Mouse (Mus musculus) lung, postnatal 4 days (tissue): ENCODE results near the gene Gm29094.
"Not testable (repeated sequence)": the region's sequence is repeated elsewhere in the genome, so short reads cannot be mapped to it uniquely, and the experiment has no call there.

Experiments
- DNase-seq, 2 experiments: peaks; one replicate each; pipeline ENCODE4 v3.0.0; 2021

Gene Gm29094

GRCm38 (mm10) chr9:89198969-89199416 lies at the start of gene Gm29094, which contains the start of gene Bcl2a1b:
Gene Gm29094, plus strand, starts transcription at chr9:89199379.
Gene Bcl2a1b, plus strand, starts transcription at chr9:89199209.
- peak; percentile 62 to 69 for DNase-seq

- not testable (repeated sequence) for DNase-seq
Observed at GRCm38 (mm10) chr9:89172539-89172938, 26.6 kb upstream of the Gm29094 start.

GRCm38 (mm10) chr9:89178833-89179232 lies 20.3 kb upstream of the Gm29094 start:
- DNase-seq = peak; percentile 64 to 89

GRCm38 (mm10) chr9:89179469-89179868 lies 19.7 kb upstream of the Gm29094 start:
- DNase-seq = not testable (repeated sequence)

GRCm38 (mm10) chr9:89187006-89187405 lies 12.2 kb upstream of the Gm29094 start:
- not testable (repeated sequence) for DNase-seq

GRCm38 (mm10) chr9:89195483-89195882 lies 3.7 kb upstream of the Gm29094 start:
- DNase-seq = not testable (repeated sequence)

- DNase-seq = peak; percentile 71 to 77
Observed at GRCm38 (mm10) chr9:89197509-89197908, 1.7 kb upstream of the Gm29094 start.

GRCm38 (mm10) chr9:89198349-89198748 lies 830 bp upstream of the Gm29094 start:
- DNase-seq = not testable (repeated sequence)

GRCm38 (mm10) chr9:89202256-89202655 lies 3.1 kb downstream of the Gm29094 start:
- not testable (repeated sequence) for DNase-seq

- not testable (repeated sequence) for DNase-seq
Observed at GRCm38 (mm10) chr9:89208939-89209338, 9.8 kb downstream of the Gm29094 start.

GRCm38 (mm10) chr9:89210353-89211064 lies 11.3 kb downstream of the Gm29094 start, which contains the start of gene Mthfs:
Gene Mthfs, plus strand, starts transcription at chr9:89210676.
- DNase-seq = not testable (repeated sequence)

- peak; percentile 88 to 92 for DNase-seq
Observed at GRCm38 (mm10) chr9:89211065-89211858, 12.1 kb downstream of the Gm29094 start.

GRCm38 (mm10) chr9:89212428-89212827 lies 13.2 kb downstream of the Gm29094 start:
- peak; percentile 48 to 70 for DNase-seq

GRCm38 (mm10) chr9:89218174-89218573 lies 19.0 kb downstream of the Gm29094 start:
- DNase-seq = not testable (repeated sequence)

GRCm38 (mm10) chr9:89219668-89220067 lies 20.5 kb downstream of the Gm29094 start:
- not testable (repeated sequence) for DNase-seq

- not testable (repeated sequence) for DNase-seq
Observed at GRCm38 (mm10) chr9:89220704-89221287, 21.6 kb downstream of the Gm29094 start.

GRCm38 (mm10) chr9:89226071-89226470 lies 26.9 kb downstream of the Gm29094 start:
- DNase-seq = no peak

GRCm38 (mm10) chr9:89228122-89228521 lies 28.9 kb downstream of the Gm29094 start:
- no peak for DNase-seq

- peak in 1 of 2 experiments; percentile 37 for DNase-seq
Observed at GRCm38 (mm10) chr9:89230897-89231497, 31.8 kb downstream of the Gm29094 start.

GRCm38 (mm10) chr9:89237131-89237530 lies 38.0 kb downstream of the Gm29094 start:
- DNase-seq = not testable (repeated sequence)

GRCm38 (mm10) chr9:89238976-89239505 lies 39.9 kb downstream of the Gm29094 start:
- not testable (repeated sequence) for DNase-seq

GRCm38 (mm10) chr9:89240516-89241019 lies 41.4 kb downstream of the Gm29094 start:
- DNase-seq = not testable (repeated sequence)
